Mouse (Mus musculus) forebrain, embryonic 16.5 days (tissue): Measurements from ENCODE around the gene Agxt2. TPM values are rescaled to one million over a fixed set of nuclear protein-coding genes. Genes with fewer than 3 reads are reported as not detected.

Experiments used
- ATAC-seq: fragments of 200-750 bp; cut with Nextera tagmentation; 2 replicates; pipeline ENCODE4 v1.8.0; 2017; ENCODE audit warnings: mild to moderate bottlenecking, moderate library complexity
- H3K27ac ChIP-seq: fragments of 300-500 bp; sonication (generic); 2 replicates; pipeline ENCODE4 v1.5.1; 2014; ENCODE audit warnings: low read length, control low read depth
- H3K27me3 ChIP-seq: fragments of 300-500 bp; sonication (generic); replicated peaks from 2 replicates; pipeline ENCODE4 v1.6.1; 2014; ENCODE audit warnings: low read length; ENCODE audit not compliant: control insufficient read depth, insufficient read depth
- H3K36me3 ChIP-seq: fragments of 300-500 bp; sonication (generic); 2 replicates; pipeline ENCODE4 v1.6.1; 2014; ENCODE audit not compliant: control insufficient read depth, insufficient read depth
- H3K4me1 ChIP-seq: fragments of 300-500 bp; sonication (generic); replicated peaks from 2 replicates; pipeline ENCODE4 v1.6.1; 2014; ENCODE audit warnings: low read length; ENCODE audit not compliant: control insufficient read depth, insufficient read depth
- H3K4me2 ChIP-seq: fragments of 300-500 bp; sonication (generic); 2 replicates; pipeline ENCODE4 v1.6.1; 2014; ENCODE audit warnings: mild to moderate bottlenecking, low read length, control low read depth
- H3K4me3 ChIP-seq: fragments of 300-500 bp; sonication (generic); replicated peaks from 2 replicates; pipeline ENCODE4 v1.5.1; 2014; ENCODE audit warnings: mild to moderate bottlenecking, low read length, control low read depth
- H3K9ac ChIP-seq: fragments of 300-500 bp; sonication (generic); replicated peaks from 2 replicates; pipeline ENCODE4 v1.6.1; 2014; ENCODE audit warnings: low read depth, low read length, control low read depth
- H3K9me3 ChIP-seq: fragments of 300-500 bp; sonication (generic); 2 replicates; pipeline ENCODE4 v1.6.1; 2016; ENCODE audit warnings: low read length; ENCODE audit not compliant: control insufficient read depth
- WGBS: fragments of 180-500 bp; shearing (Covaris S2); extraction: QIAGEN DNeasy Blood & Tissue Kit; methylation state at CpG from one replicate; pipeline ENCODE4 v1.1.7; 2014; 5-methylcytosine and 5-hydroxymethylcytosine counted together
- polyA plus RNA-seq: library from polyadenylated mRNA; unstranded; fragments of >200 nt; fragmentation: Nextera tagmentation; extraction: Ambion mirVana; gene quantifications from 2 replicates; pipeline ENCODE4 v1.2.1, GENCODE M21; 2015

Gene Agxt2
- polyA plus RNA-seq, 1 experiment from 2014 or later = not detected

- WGBS = 10% methylated on average over 7 of the region's 7 CpGs
- Histone ChIP-seq H3K4me3 (no peak overlapping the region), H3K36me3 (no peaks in the 10 kb centered on the region), H3K4me1 (peaks cover 14% of the 10 kb centered on the region), H3K9me3 (no peaks in the 10 kb centered on the region), H3K4me2 (no peak overlapping the region), H3K27me3 (no peaks in the 10 kb centered on the region), H3K27ac (no peak overlapping the region), H3K9ac (no peak overlapping the region)
- peak; percentile 88 for ATAC-seq
These were observed 62.9 kb downstream of the Agxt2 start for GRCm38 (mm10) chr15:10421138-10421784.

DNA sequence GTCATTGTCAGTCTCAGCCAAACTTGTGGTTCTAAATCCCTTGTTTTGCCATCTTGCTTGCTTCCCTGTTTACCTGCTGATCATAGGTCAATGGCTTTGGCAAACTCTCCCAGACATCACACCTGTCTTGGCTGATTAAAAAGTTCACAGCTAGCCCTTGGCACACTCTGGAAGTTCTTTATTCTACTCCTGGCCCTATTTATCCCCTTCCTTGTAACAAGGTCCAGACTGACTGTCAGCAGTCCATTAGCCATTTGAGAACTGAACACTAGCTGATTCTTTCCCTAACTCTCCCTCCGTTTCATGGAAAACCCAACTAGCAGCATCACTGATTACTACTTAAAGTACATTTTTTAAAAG is 63.4 kb downstream of the Agxt2 start:
- 9% methylated on average over 1 of the region's 1 CpGs for WGBS
- Histone ChIP-seq H3K27ac (no peak overlapping the region), H3K4me1 (peaks cover 14% of the 10 kb centered on the region), H3K4me3 (no peak overlapping the region), H3K27me3 (no peaks in the 10 kb centered on the region), H3K4me2 (no peak overlapping the region), H3K36me3 (no peaks in the 10 kb centered on the region), H3K9ac (no peak overlapping the region), H3K9me3 (no peaks in the 10 kb centered on the region)
- ATAC-seq = peak; percentile 57

- Histone ChIP-seq H3K27ac (no peak overlapping the region), H3K4me1 (peaks cover 9% of the 10 kb centered on the region), H3K4me3 (no peak overlapping the region), H3K9me3 (no peaks in the 10 kb centered on the region), H3K4me2 (no peak overlapping the region), H3K36me3 (no peaks in the 10 kb centered on the region), H3K27me3 (no peaks in the 10 kb centered on the region), H3K9ac (no peak overlapping the region)
- ATAC-seq = no peak
- 96% methylated on average over 6 of the region's 6 CpGs for WGBS
These were observed 67.8 kb downstream of the Agxt2 start for GRCm38 (mm10) chr15:10426124-10426523.

GRCm38 (mm10) chr15:10426545-10427266 is 68.4 kb downstream of the Agxt2 start:
- no peak for ATAC-seq
- WGBS = 94% methylated on average over 13 of the region's 13 CpGs
- Histone ChIP-seq H3K27ac (no peak overlapping the region), H3K4me2 (no peak overlapping the region), H3K4me1 (peaks cover 4% of the 10 kb centered on the region; the same call in 1 of the 2 replicates), H3K4me3 (no peak overlapping the region), H3K27me3 (no peaks in the 10 kb centered on the region), H3K9ac (no peak overlapping the region), H3K36me3 (no peaks in the 10 kb centered on the region), H3K9me3 (no peaks in the 10 kb centered on the region)

GRCm38 (mm10) chr15:10436893-10437292 is 78.6 kb downstream of the Agxt2 start:
- no peaks in the 10 kb centered on the region; the same call in 1 of the 2 replicates for H3K9me3 ChIP-seq
- H3K4me3 ChIP-seq = no peak overlapping the region
- ATAC-seq = no peak
- H3K4me1 ChIP-seq = no peaks in the 10 kb centered on the region
- whole genome bisulfite sequencing = 67% methylated on average over 1 of the region's 1 CpGs
- no peak overlapping the region for H3K27ac ChIP-seq
- no peaks in the 10 kb centered on the region for H3K27me3 ChIP-seq
- H3K36me3 ChIP-seq = no peaks in the 10 kb centered on the region
- H3K9ac ChIP-seq = no peak overlapping the region
- H3K4me2 ChIP-seq = no peak overlapping the region

GRCm38 (mm10) chr15:10439963-10440362 is 81.6 kb downstream of the Agxt2 start:
- Histone ChIP-seq H3K36me3 (0 out of 2 replicates have a peak, but pooled peaks cover under 1% of the 10 kb centered on the region), H3K27ac (no peak overlapping the region), H3K4me1 (no peaks in the 10 kb centered on the region), H3K4me2 (no peak overlapping the region), H3K27me3 (no peaks in the 10 kb centered on the region), H3K4me3 (no peak overlapping the region), H3K9ac (no peak overlapping the region), H3K9me3 (no peaks in the 10 kb centered on the region; the same call in 1 of the 2 replicates)
- ATAC-seq = no peak
- WGBS = 76% methylated on average over 6 of the region's 6 CpGs

DNA sequence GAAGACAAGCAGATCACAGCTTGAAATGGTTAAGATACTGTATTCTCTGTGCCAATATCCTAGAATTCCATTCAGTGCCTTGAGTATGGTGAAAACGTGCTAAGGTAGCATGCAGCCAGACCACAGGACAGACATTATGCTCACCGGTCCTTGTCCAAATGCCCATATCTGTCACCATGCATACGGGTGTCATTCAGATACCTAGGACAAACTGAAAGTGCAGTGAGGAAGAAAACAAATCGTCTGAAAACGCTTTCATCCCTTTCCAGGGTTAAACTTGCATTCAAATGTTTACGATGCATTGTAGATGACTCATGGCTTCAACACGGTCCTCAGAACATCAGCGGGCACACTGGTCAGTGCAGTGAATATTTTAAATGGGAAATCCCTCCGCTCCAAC is 83.2 kb downstream of the Agxt2 start:
- no peaks in the 10 kb centered on the region for H3K9me3 ChIP-seq

GRCm38 (mm10) chr15:10442275-10442674 is 83.9 kb downstream of the Agxt2 start:
- Histone ChIP-seq H3K27me3 (no peaks in the 10 kb centered on the region), H3K4me2 (no peak overlapping the region), H3K36me3 (peaks cover 6% of the 10 kb centered on the region), H3K4me1 (no peaks in the 10 kb centered on the region), H3K9me3 (no peaks in the 10 kb centered on the region), H3K9ac (no peak overlapping the region), H3K27ac (no peak overlapping the region), H3K4me3 (no peak overlapping the region)
- ATAC-seq = no peak
- 34% methylated on average over 1 of the region's 1 CpGs for WGBS

More for the DNA sequence above, 83.2 kb downstream of the Agxt2 start:
- Histone ChIP-seq H3K4me3 (no peak overlapping the region), H3K4me1 (no peaks in the 10 kb centered on the region), H3K36me3 (peaks cover 2% of the 10 kb centered on the region; the same call in 1 of the 2 replicates), H3K4me2 (no peak overlapping the region), H3K27me3 (no peaks in the 10 kb centered on the region), H3K27ac (no peak overlapping the region), H3K9ac (no peak overlapping the region)
- WGBS = 91% methylated on average over 9 of the region's 9 CpGs
- ATAC-seq = no peak

- no peaks in the 10 kb centered on the region for H3K4me1 ChIP-seq
- no peaks in the 10 kb centered on the region for H3K9me3 ChIP-seq
- no peak overlapping the region for H3K4me3 ChIP-seq
- H3K27me3 ChIP-seq = no peaks in the 10 kb centered on the region
- ATAC-seq = no peak
- no peak overlapping the region for H3K9ac ChIP-seq
- H3K36me3 ChIP-seq = peaks cover 10% of the 10 kb centered on the region
- H3K4me2 ChIP-seq = no peak overlapping the region
- WGBS = 93% methylated on average over 3 of the region's 3 CpGs
- H3K27ac ChIP-seq = no peak overlapping the region
These were observed 88.8 kb downstream of the Agxt2 start for GRCm38 (mm10) chr15:10447102-10447501.
